Mouse (Mus musculus) G1E (cell line): Measurements from ENCODE around the gene Olfr147. TPM values are rescaled to one million over a fixed set of nuclear protein-coding genes. Genes with fewer than 3 reads are reported as not detected.

Experiments used
- ATAC-seq: 2 replicates; pipeline ENCODE4 v1.8.0; 2016; ENCODE audit warnings: mild to moderate bottlenecking; ENCODE audit not compliant: insufficient number of reproducible peaks, poor library complexity, low FRiP score, severe bottlenecking; ENCODE audit errors: extremely low read depth
- DNase-seq: peaks from one replicate; pipeline ENCODE4 v3.0.0; 2012; ENCODE audit warnings: low spot score
- H3K27me3 ChIP-seq: 2 replicates; pipeline ENCODE4 v1.6.1; 2012; ENCODE audit warnings: mild to moderate bottlenecking, low read length, inconsistent platforms; ENCODE audit not compliant: insufficient read depth
- H3K36me3 ChIP-seq: replicated peaks from 2 replicates; pipeline ENCODE3; 2012; ENCODE audit warnings: mild to moderate bottlenecking, inconsistent platforms
- H3K4me1 ChIP-seq: 2 replicates; pipeline ENCODE4 v1.6.1; 2012; ENCODE audit warnings: low read depth, low read length, inconsistent platforms, mixed read lengths; ENCODE audit not compliant: insufficient read depth
- H3K4me3 ChIP-seq: 2 replicates; pipeline ENCODE4 v1.5.1; 2012; ENCODE audit warnings: low read depth, mild to moderate bottlenecking, inconsistent platforms, low read length, moderate library complexity, mixed read lengths
- H3K9me3 ChIP-seq: replicated peaks from 2 replicates; pipeline ENCODE4 v1.6.1; 2012; ENCODE audit warnings: inconsistent platforms
- CTCF ChIP-seq: IDR thresholded peaks from 2 replicates; pipeline ENCODE4 v1.5.1; 2012; ENCODE audit warnings: low read depth, low read length, inconsistent platforms, mixed read lengths
- GATA1 ChIP-seq: IDR thresholded peaks from 2 replicates; pipeline ENCODE4 v1.6.1; 2012; ENCODE audit warnings: borderline replicate concordance, low read length, inconsistent platforms, mixed read lengths
- GATA2 ChIP-seq: IDR thresholded peaks from 2 replicates; pipeline ENCODE4 v1.6.1; 2012; ENCODE audit warnings: low read depth, low read length, inconsistent platforms, borderline replicate concordance
- POLR2AphosphoS5 ChIP-seq: IDR thresholded peaks from 2 replicates; pipeline ENCODE4 v1.6.1; 2012; ENCODE audit warnings: low read depth, low read length, inconsistent platforms; ENCODE audit not compliant: insufficient replicate concordance
- TAL1 ChIP-seq: conservative IDR thresholded peaks from 2 replicates; pipeline ENCODE4 v1.6.1; 2012; ENCODE audit warnings: low read depth, low read length, inconsistent platforms, mixed read lengths
- polyA plus RNA-seq: library from polyadenylated mRNA; stranded (reverse); fragments of >175 nt; gene quantifications from 2 replicates; pipeline ENCODE4 v1.2.3, GENCODE M21; 2012
- total RNA-seq, 2 experiments: library from RNA; stranded (forward) in 1 of 2; stranded (reverse) in 1 of 2; fragments of 200-1000 nt in 1 of 2; fragments of >200 nt in 1 of 2; fragmentation: Nextera tagmentation in 1 of 2; gene quantifications; 2 replicates each; pipeline ENCODE4 v1.2.3; 2014 to 2017

Gene Olfr147
- total and polyA plus RNA-seq, 3 experiments, result 0.16 TPM; not detected in 2

DNA sequence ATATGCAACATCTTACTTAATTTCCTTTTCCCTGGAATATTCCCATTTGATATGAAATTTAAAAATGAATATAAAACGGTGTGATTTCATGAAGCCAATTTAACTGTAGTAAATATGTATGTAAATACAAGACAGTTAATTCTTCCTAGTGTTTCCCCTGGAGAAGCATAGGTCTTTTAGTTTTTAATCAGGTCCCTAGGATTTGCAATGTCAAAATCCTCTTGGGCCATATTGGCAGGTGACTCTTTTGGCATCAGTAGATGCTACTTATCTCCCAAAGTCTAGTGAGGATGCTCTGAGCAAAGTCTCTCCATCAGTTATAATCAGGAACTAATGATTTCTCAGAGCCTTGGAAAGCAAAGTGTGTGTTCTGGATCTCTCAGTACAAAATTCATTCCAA lies 27.7 kb downstream of the Olfr147 start, which contains the start of gene Olfr901:
Gene Olfr901, plus strand, starts transcription at position 301 of the 400 bp plus-strand sequence.
- DNase-seq, result no peak
- TF ChIP-seq GATA1, result no peak
- TF ChIP-seq TAL1, result no peak
- Histone ChIP-seq H3K9me3 (no peaks in the 10 kb centered on the region), H3K4me3 (no peak within 1 kb of the TSS), H3K36me3 (no peaks in the 10 kb centered on the region), H3K4me1 (no peaks in the 10 kb centered on the region), H3K27me3 (no peaks in the 10 kb centered on the region)
- ATAC-seq, result no peak

DNA sequence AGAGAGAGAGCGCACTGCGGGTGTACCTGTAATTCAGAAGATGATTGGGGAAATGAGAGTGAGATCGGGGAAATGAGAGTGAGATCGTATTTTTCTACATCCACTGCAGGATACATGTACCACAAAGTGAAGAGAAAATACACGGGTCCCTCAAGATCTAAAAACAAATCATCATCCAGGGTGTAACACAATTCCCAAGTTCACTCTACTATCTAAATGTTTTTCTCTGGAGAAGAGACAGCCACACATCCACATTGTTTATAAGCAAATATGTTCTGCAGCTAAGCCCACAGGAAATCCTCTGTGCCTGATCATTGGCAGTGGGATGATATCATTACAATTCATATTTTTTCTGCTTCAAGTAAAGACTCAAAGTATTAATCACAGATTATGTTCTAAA lies 45.9 kb downstream of the Olfr147 start, which contains the start of gene Olfr902:
Gene Olfr902, plus strand, starts transcription at position 301 of the 400 bp plus-strand sequence.
- H3K36me3 ChIP-seq, result no peaks in the 10 kb centered on the region
- H3K4me3 ChIP-seq, result no peak within 1 kb of the TSS
- no peaks in the 10 kb centered on the region for H3K9me3 ChIP-seq
- ATAC-seq (no peak), DNase-seq (no peak)
- TF ChIP-seq TAL1, result no peak
- no peak for TF ChIP-seq GATA1
- TF ChIP-seq CTCF, result no peak
- TF ChIP-seq POLR2AphosphoS5, result no peak
- TF ChIP-seq GATA2, result no peak
- no peaks in the 10 kb centered on the region for H3K4me1 ChIP-seq
- no peaks in the 10 kb centered on the region for H3K27me3 ChIP-seq

Other genes with a start within 250 kb of the Olfr147 start
Only the 20 nearest of the 21 such genes appear.
- not detected in 2 replicates for gene Olfr893, start 193.3 kb upstream of the Olfr147 start, total RNA-seq (2014; fragmentation: Nextera tagmentation)
- 0.11 TPM in 1 of 2 replicates, not detected in the other for gene Olfr893, start 193.3 kb upstream of the Olfr147 start, total RNA-seq (2017)
- gene Olfr893, start 193.3 kb upstream of the Olfr147 start, polyA plus RNA-seq, result not detected in 2 replicates
- gene Olfr894, start 183.6 kb upstream of the Olfr147 start, total RNA-seq (2014; fragmentation: Nextera tagmentation), result not detected in 2 replicates
- 0.05 TPM in 1 of 2 replicates, not detected in the other for gene Olfr894, start 183.6 kb upstream of the Olfr147 start, total RNA-seq (2017)
- gene Olfr894, start 183.6 kb upstream of the Olfr147 start, polyA plus RNA-seq, result not detected in 2 replicates
- gene Olfr143, start 148.9 kb upstream of the Olfr147 start, total RNA-seq (2014; fragmentation: Nextera tagmentation), result not detected in 2 replicates
- 0.22 TPM in 1 of 2 replicates, not detected in the other for gene Olfr143, start 148.9 kb upstream of the Olfr147 start, total RNA-seq (2017)
- not detected in 2 replicates for gene Olfr143, start 148.9 kb upstream of the Olfr147 start, polyA plus RNA-seq
- not detected in 2 replicates for gene Olfr895, start 133.8 kb upstream of the Olfr147 start, total RNA-seq (2014; fragmentation: Nextera tagmentation)
- 0.11 TPM in 1 of 2 replicates, not detected in the other for gene Olfr895, start 133.8 kb upstream of the Olfr147 start, total RNA-seq (2017)
- not detected in 2 replicates for gene Olfr895, start 133.8 kb upstream of the Olfr147 start, polyA plus RNA-seq
- gene Olfr896-ps1, start 110.6 kb upstream of the Olfr147 start, total RNA-seq (2014; fragmentation: Nextera tagmentation), result not detected in 2 replicates
- 0.06 TPM in 1 of 2 replicates, not detected in the other for gene Olfr896-ps1, start 110.6 kb upstream of the Olfr147 start, total RNA-seq (2017)
- gene Olfr896-ps1, start 110.6 kb upstream of the Olfr147 start, polyA plus RNA-seq, result not detected in 2 replicates
- gene Olfr25, start 72.6 kb upstream of the Olfr147 start, total RNA-seq (2014; fragmentation: Nextera tagmentation), result not detected in 2 replicates
- 0.06 TPM in 1 of 2 replicates, not detected in the other for gene Olfr25, start 72.6 kb upstream of the Olfr147 start, total RNA-seq (2017)
- gene Olfr25, start 72.6 kb upstream of the Olfr147 start, polyA plus RNA-seq, result not detected in 2 replicates
- not detected in 2 replicates for gene Olfr898, start 53.3 kb upstream of the Olfr147 start, total RNA-seq (2014; fragmentation: Nextera tagmentation)
- gene Olfr898, start 53.3 kb upstream of the Olfr147 start, total RNA-seq (2017), result not detected in 2 replicates
- not detected in 2 replicates for gene Olfr898, start 53.3 kb upstream of the Olfr147 start, polyA plus RNA-seq
- not detected in 2 replicates for gene Olfr250, start 34.8 kb upstream of the Olfr147 start, total RNA-seq (2014; fragmentation: Nextera tagmentation)
- gene Olfr250, start 34.8 kb upstream of the Olfr147 start, total RNA-seq (2017), result not detected in 2 replicates
- not detected in 2 replicates for gene Olfr250, start 34.8 kb upstream of the Olfr147 start, polyA plus RNA-seq
- gene Olfr251, start 24.6 kb upstream of the Olfr147 start, total RNA-seq (2014; fragmentation: Nextera tagmentation), result not detected in 2 replicates
- gene Olfr251, start 24.6 kb upstream of the Olfr147 start, total RNA-seq (2017), result not detected in 2 replicates
- not detected in 2 replicates for gene Olfr251, start 24.6 kb upstream of the Olfr147 start, polyA plus RNA-seq
- not detected in 2 replicates for gene Olfr901, start 27.8 kb downstream of the Olfr147 start, total RNA-seq (2014; fragmentation: Nextera tagmentation)
- not detected in 2 replicates for gene Olfr901, start 27.8 kb downstream of the Olfr147 start, total RNA-seq (2017)
- not detected in 2 replicates for gene Olfr901, start 27.8 kb downstream of the Olfr147 start, polyA plus RNA-seq
- not detected in 2 replicates for gene Olfr902, start 46.0 kb downstream of the Olfr147 start, total RNA-seq (2014; fragmentation: Nextera tagmentation)
- not detected in 2 replicates for gene Olfr902, start 46.0 kb downstream of the Olfr147 start, total RNA-seq (2017)
- gene Olfr902, start 46.0 kb downstream of the Olfr147 start, polyA plus RNA-seq, result not detected in 2 replicates
- not detected in 2 replicates for gene Olfr904, start 61.4 kb downstream of the Olfr147 start, total RNA-seq (2014; fragmentation: Nextera tagmentation)
- under 0.01 TPM in 1 of 2 replicates, not detected in the other for gene Olfr904, start 61.4 kb downstream of the Olfr147 start, total RNA-seq (2017)
- gene Olfr904, start 61.4 kb downstream of the Olfr147 start, polyA plus RNA-seq, result not detected in 2 replicates
- not detected in 2 replicates for gene Olfr905, start 69.4 kb downstream of the Olfr147 start, total RNA-seq (2014; fragmentation: Nextera tagmentation)
- 0.11 and 0.12 TPM in 2 replicates for gene Olfr905, start 69.4 kb downstream of the Olfr147 start, total RNA-seq (2017)
- gene Olfr905, start 69.4 kb downstream of the Olfr147 start, polyA plus RNA-seq, result not detected in 2 replicates
- not detected in 2 replicates for gene Olfr906, start 85.4 kb downstream of the Olfr147 start, total RNA-seq (2014; fragmentation: Nextera tagmentation)
- 0.12 TPM in 1 of 2 replicates, not detected in the other for gene Olfr906, start 85.4 kb downstream of the Olfr147 start, total RNA-seq (2017)
- gene Olfr906, start 85.4 kb downstream of the Olfr147 start, polyA plus RNA-seq, result not detected in 2 replicates
- gene Olfr907, start 94.1 kb downstream of the Olfr147 start, total RNA-seq (2014; fragmentation: Nextera tagmentation), result not detected in 2 replicates
- 0.05 TPM in 1 of 2 replicates, not detected in the other for gene Olfr907, start 94.1 kb downstream of the Olfr147 start, total RNA-seq (2017)
- gene Olfr907, start 94.1 kb downstream of the Olfr147 start, polyA plus RNA-seq, result not detected in 2 replicates
- gene Olfr911-ps1, start 119.9 kb downstream of the Olfr147 start, total RNA-seq (2014; fragmentation: Nextera tagmentation), result not detected in 2 replicates
- gene Olfr911-ps1, start 119.9 kb downstream of the Olfr147 start, total RNA-seq (2017), result 0.06 and 0.27 TPM in 2 replicates
- not detected in 2 replicates for gene Olfr911-ps1, start 119.9 kb downstream of the Olfr147 start, polyA plus RNA-seq
- gene Olfr910, start 136.2 kb downstream of the Olfr147 start, total RNA-seq (2014; fragmentation: Nextera tagmentation), result not detected in 2 replicates
- gene Olfr910, start 136.2 kb downstream of the Olfr147 start, total RNA-seq (2017), result 0.11 and 0.12 TPM in 2 replicates
- gene Olfr910, start 136.2 kb downstream of the Olfr147 start, polyA plus RNA-seq, result not detected in 2 replicates
- gene Olfr912, start 178.5 kb downstream of the Olfr147 start, total RNA-seq (2014; fragmentation: Nextera tagmentation), result not detected in 2 replicates
- 0.05 and 0.06 TPM in 2 replicates for gene Olfr912, start 178.5 kb downstream of the Olfr147 start, total RNA-seq (2017)
- gene Olfr912, start 178.5 kb downstream of the Olfr147 start, polyA plus RNA-seq, result not detected in 2 replicates
- gene Olfr913, start 191.1 kb downstream of the Olfr147 start, total RNA-seq (2014; fragmentation: Nextera tagmentation), result not detected in 2 replicates
- 0.11 and 0.12 TPM in 2 replicates for gene Olfr913, start 191.1 kb downstream of the Olfr147 start, total RNA-seq (2017)
- not detected in 2 replicates for gene Olfr913, start 191.1 kb downstream of the Olfr147 start, polyA plus RNA-seq
- gene Olfr914, start 203.4 kb downstream of the Olfr147 start, total RNA-seq (2014; fragmentation: Nextera tagmentation), result not detected in 2 replicates
- 0.05 and 0.76 TPM in 2 replicates for gene Olfr914, start 203.4 kb downstream of the Olfr147 start, total RNA-seq (2017)
- not detected in 2 replicates for gene Olfr914, start 203.4 kb downstream of the Olfr147 start, polyA plus RNA-seq